Mouse (Mus musculus): Measurements from ENCODE around the gene Sycp3. TPM values are rescaled to one million over a fixed set of nuclear protein-coding genes. Genes with fewer than 3 reads are reported as not detected.
"Not testable (repeated sequence)": the region's sequence is repeated elsewhere in the genome, so short reads cannot be mapped to it uniquely, and the experiment has no call there.

Gene Sycp3
- polyA plus RNA-seq, 1 experiment from 2014 or later = 0.65 TPM

- Histone ChIP-seq H3K9me3 (no peaks in the 10 kb centered on the region), H3K4me2 (replicated peaks) (peak overlapping the region; percentile 83), H3K36me3 (no peaks in the 10 kb centered on the region), H3K27me3 (no peaks in the 10 kb centered on the region), H3K4me1 (peaks cover 20% of the 10 kb centered on the region), H3K9ac (replicated peaks) (peak overlapping the region; percentile 84), H3K4me3 (peak overlapping the region; percentile 88), H3K27ac (replicated peaks) (peak overlapping the region; percentile 78; the same call in 1 of the 2 replicates)
- no peak for ATAC-seq (replicated peaks)
- 55% methylated on average over 4 of the region's 4 CpGs for WGBS
Observed at GRCm38 (mm10) chr10:88502919-88503318, 43.5 kb downstream of the Sycp3 start.

- under 1% methylated on average over 77 of the region's 80 CpGs for WGBS
- Histone ChIP-seq H3K4me1 (peaks cover 20% of the 10 kb centered on the region), H3K4me3 (peak within 1 kb of the TSS; percentile 88), H3K27me3 (no peaks in the 10 kb centered on the region), H3K9me3 (no peaks in the 10 kb centered on the region), H3K4me2 (replicated peaks) (peak within 1 kb of the TSS; percentile 83), H3K9ac (replicated peaks) (peak within 1 kb of the TSS; percentile 84), H3K27ac (replicated peaks) (peak within 1 kb of the TSS; percentile 78), H3K36me3 (no peaks in the 10 kb centered on the region)
- ATAC-seq (replicated peaks) = peak; percentile 96
Observed at GRCm38 (mm10) chr10:88503421-88504314, 44.3 kb downstream of the Sycp3 start, which contains the start of gene Chpt1. Chpt1 (minus strand) TSS chr10:88504073.

- 55% methylated on average over 3 of the region's 3 CpGs for WGBS
- peaks cover 20% of the 10 kb centered on the region for H3K4me1 ChIP-seq
- peak overlapping the region; percentile 88; the same call in 1 of the 2 replicates for H3K4me3 ChIP-seq
- no peak for ATAC-seq (replicated peaks)
- no peaks in the 10 kb centered on the region for H3K27me3 ChIP-seq
- H3K36me3 ChIP-seq = no peaks in the 10 kb centered on the region
- H3K27ac ChIP-seq (replicated peaks) = no peak overlapping the region
- H3K4me2 ChIP-seq (replicated peaks) = peak overlapping the region; percentile 83
- H3K9me3 ChIP-seq = no peaks in the 10 kb centered on the region
- H3K9ac ChIP-seq (replicated peaks) = no peak overlapping the region
Observed at GRCm38 (mm10) chr10:88504481-88504880, 45.1 kb downstream of the Sycp3 start.

GRCm38 (mm10) chr10:88505256-88505655 is 45.9 kb downstream of the Sycp3 start:
- Histone ChIP-seq H3K36me3 (no peaks in the 10 kb centered on the region), H3K27me3 (no peaks in the 10 kb centered on the region), H3K9ac (replicated peaks) (no peak overlapping the region), H3K4me2 (replicated peaks) (no peak overlapping the region), H3K4me1 (peaks cover 20% of the 10 kb centered on the region), H3K9me3 (no peaks in the 10 kb centered on the region), H3K4me3 (no peak overlapping the region), H3K27ac (replicated peaks) (no peak overlapping the region)
- WGBS = 50% methylated on average over 5 of the region's 5 CpGs
- ATAC-seq (replicated peaks) = no peak

GRCm38 (mm10) chr10:88507691-88508143 is 48.3 kb downstream of the Sycp3 start:
- Histone ChIP-seq H3K4me3 (no peak overlapping the region), H3K27me3 (no peaks in the 10 kb centered on the region), H3K9ac (replicated peaks) (no peak overlapping the region), H3K27ac (replicated peaks) (no peak overlapping the region), H3K36me3 (no peaks in the 10 kb centered on the region), H3K4me2 (replicated peaks) (no peak overlapping the region), H3K9me3 (no peaks in the 10 kb centered on the region), H3K4me1 (peaks cover 10% of the 10 kb centered on the region)
- ATAC-seq (replicated peaks) = no peak
- WGBS = 84% methylated on average over 7 of the region's 7 CpGs

- H3K36me3 ChIP-seq = no peaks in the 10 kb centered on the region
Observed at GRCm38 (mm10) chr10:88510503-88511271, 51.3 kb downstream of the Sycp3 start.

GRCm38 (mm10) chr10:88511355-88511754 is 52.0 kb downstream of the Sycp3 start:
- Histone ChIP-seq H3K9me3 (no peaks in the 10 kb centered on the region), H3K4me1 (no peaks in the 10 kb centered on the region), H3K4me2 (replicated peaks) (no peak overlapping the region), H3K4me3 (no peak overlapping the region), H3K36me3 (no peaks in the 10 kb centered on the region), H3K27me3 (no peaks in the 10 kb centered on the region), H3K9ac (replicated peaks) (no peak overlapping the region), H3K27ac (replicated peaks) (no peak overlapping the region)
- 90% methylated on average over 9 of the region's 9 CpGs for WGBS
- ATAC-seq (replicated peaks) = no peak

More at GRCm38 (mm10) chr10:88510503-88511271, 51.3 kb downstream of the Sycp3 start:
- Histone ChIP-seq H3K4me1 (no peaks in the 10 kb centered on the region), H3K4me2 (replicated peaks) (no peak overlapping the region), H3K27ac (replicated peaks) (no peak overlapping the region), H3K9ac (replicated peaks) (no peak overlapping the region), H3K27me3 (no peaks in the 10 kb centered on the region), H3K9me3 (no peaks in the 10 kb centered on the region), H3K4me3 (no peak overlapping the region)
- ATAC-seq (replicated peaks) = no peak
- WGBS = 80% methylated on average over 12 of the region's 12 CpGs

- no peaks in the 10 kb centered on the region for H3K36me3 ChIP-seq
- no peak for ATAC-seq (replicated peaks)
- no peaks in the 10 kb centered on the region for H3K4me1 ChIP-seq
- H3K4me2 ChIP-seq (replicated peaks) = no peak overlapping the region
- no peaks in the 10 kb centered on the region for H3K9me3 ChIP-seq
- H3K9ac ChIP-seq (replicated peaks) = no peak overlapping the region
- no peak overlapping the region for H3K27ac ChIP-seq (replicated peaks)
- H3K4me3 ChIP-seq = no peak overlapping the region
- H3K27me3 ChIP-seq = no peaks in the 10 kb centered on the region
- WGBS = 71% methylated on average over 8 of the region's 8 CpGs
Observed at GRCm38 (mm10) chr10:88513574-88514135, 54.3 kb downstream of the Sycp3 start.

- H3K27ac ChIP-seq (replicated peaks) = no peak overlapping the region
- WGBS = 29% methylated on average over 2 of the region's 2 CpGs
- H3K4me1 ChIP-seq = no peaks in the 10 kb centered on the region
- H3K36me3 ChIP-seq = no peaks in the 10 kb centered on the region
- no peak overlapping the region for H3K4me2 ChIP-seq (replicated peaks)
- H3K27me3 ChIP-seq = no peaks in the 10 kb centered on the region
- no peak overlapping the region for H3K4me3 ChIP-seq
- H3K9ac ChIP-seq (replicated peaks) = no peak overlapping the region
- no peaks in the 10 kb centered on the region for H3K9me3 ChIP-seq
- no peak for ATAC-seq (replicated peaks)
Observed at GRCm38 (mm10) chr10:88514495-88514894, 55.1 kb downstream of the Sycp3 start.

GRCm38 (mm10) chr10:88515049-88515448 is 55.7 kb downstream of the Sycp3 start:
- H3K36me3 ChIP-seq; H3K4me1 ChIP-seq; H3K4me2 ChIP-seq (replicated peaks); ATAC-seq (replicated peaks); H3K9ac ChIP-seq (replicated peaks); H3K27me3 ChIP-seq; H3K27ac ChIP-seq (replicated peaks); H3K4me3 ChIP-seq; H3K9me3 ChIP-seq: not testable (repeated sequence)
- 91% methylated on average over 7 of the region's 7 CpGs for WGBS

GRCm38 (mm10) chr10:88522795-88523194 is 63.4 kb downstream of the Sycp3 start:
- Histone ChIP-seq H3K27ac (replicated peaks) (no peak overlapping the region), H3K4me1 (no peaks in the 10 kb centered on the region), H3K9ac (replicated peaks) (no peak overlapping the region), H3K4me2 (replicated peaks) (no peak overlapping the region), H3K9me3 (no peaks in the 10 kb centered on the region), H3K4me3 (no peak overlapping the region), H3K36me3 (no peaks in the 10 kb centered on the region), H3K27me3 (no peaks in the 10 kb centered on the region)
- WGBS = 91% methylated on average over 8 of the region's 8 CpGs
- ATAC-seq (replicated peaks) = no peak
